Mouse (Mus musculus): Measurements from ENCODE around the gene Ntrk3. TPM values are rescaled to one million over a fixed set of nuclear protein-coding genes. Genes with fewer than 3 reads are reported as not detected.

Gene Ntrk3
- polyA plus RNA-seq, 1 experiment from 2014 or later = 37.4 TPM

DNA sequence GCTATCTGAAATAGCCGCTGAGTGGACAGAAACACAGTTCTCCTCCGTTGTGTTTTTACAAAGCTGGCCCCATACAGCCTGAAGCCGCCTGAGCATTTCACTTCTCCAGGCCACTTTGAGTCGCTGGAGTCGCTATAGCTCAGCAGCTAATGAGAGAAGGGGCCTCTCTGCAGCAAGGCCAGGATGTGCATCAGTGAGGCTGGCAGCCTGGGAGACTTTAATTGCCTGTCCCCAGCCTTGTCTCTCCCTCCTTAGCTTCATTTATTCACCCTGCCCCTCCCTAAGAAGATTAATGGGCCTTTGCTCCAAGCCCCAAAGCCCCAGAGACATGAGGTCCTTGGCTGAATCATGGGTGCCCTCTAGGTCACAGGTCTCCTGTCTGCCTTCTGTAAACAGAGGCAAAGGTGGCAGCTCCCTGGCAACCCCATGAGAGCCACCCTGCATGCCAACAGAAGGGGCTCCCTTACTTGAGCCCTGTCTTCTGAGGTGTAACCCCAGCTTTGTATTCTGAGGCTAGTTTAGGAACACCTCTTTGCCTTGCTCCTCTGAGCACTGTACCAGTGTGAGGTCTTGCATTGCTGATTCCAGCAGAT, 132.2 kb downstream of the Ntrk3 start:
- no peaks in the 10 kb centered on the region for H3K27me3 ChIP-seq (replicated peaks; ENCODE audit: control insufficient read depth, insufficient read depth, low read length)
- H3K9ac ChIP-seq (replicated peaks; ENCODE audit: low read depth, low read length) = no peak overlapping the region
- H3K9me3 ChIP-seq (ENCODE audit: control insufficient read depth, low read length) = no peaks in the 10 kb centered on the region
- 18% methylated on average over 5 of the region's 5 CpGs for WGBS
- no peak overlapping the region for H3K4me2 ChIP-seq (ENCODE audit: low read length)
- ATAC-seq = no peak
- H3K4me3 ChIP-seq (replicated peaks; ENCODE audit: low read length) = no peak overlapping the region
- no peaks in the 10 kb centered on the region for H3K36me3 ChIP-seq (ENCODE audit: control insufficient read depth, insufficient read depth)
- H3K27ac ChIP-seq (ENCODE audit: low read length) = no peak overlapping the region
- no peaks in the 10 kb centered on the region for H3K4me1 ChIP-seq (replicated peaks; ENCODE audit: control insufficient read depth, insufficient read depth, low read length)

DNA sequence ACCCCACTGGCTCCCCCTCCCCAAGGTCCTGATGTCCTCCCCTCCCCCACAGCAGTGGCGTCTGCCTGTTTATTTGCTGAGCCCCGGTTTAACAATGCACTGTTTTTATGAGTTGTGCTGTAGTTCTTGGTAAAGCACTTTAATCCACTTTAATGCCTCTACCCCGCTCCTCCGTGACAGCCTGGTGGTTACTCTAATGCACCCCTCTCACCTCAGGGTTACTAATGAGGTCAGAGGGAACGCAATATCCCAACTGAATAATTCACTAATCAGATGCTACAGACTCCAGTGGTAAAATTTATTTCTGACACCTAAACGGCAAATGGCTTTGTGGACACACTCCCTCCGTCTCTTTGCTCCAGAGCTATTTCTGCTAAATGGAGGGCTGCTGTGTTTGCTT, 133.9 kb downstream of the Ntrk3 start:
- no peaks in the 10 kb centered on the region for H3K9me3 ChIP-seq (ENCODE audit: control insufficient read depth, low read length)
- no peak overlapping the region for H3K9ac ChIP-seq (replicated peaks; ENCODE audit: low read depth, low read length)
- H3K4me3 ChIP-seq (replicated peaks; ENCODE audit: low read length) = no peak overlapping the region
- no peaks in the 10 kb centered on the region for H3K27me3 ChIP-seq (replicated peaks; ENCODE audit: control insufficient read depth, insufficient read depth, low read length)
- no peak for ATAC-seq
- WGBS = 22% methylated on average over 7 of the region's 7 CpGs
- H3K4me2 ChIP-seq (ENCODE audit: low read length) = no peak overlapping the region
- H3K27ac ChIP-seq (ENCODE audit: low read length) = no peak overlapping the region
- H3K4me1 ChIP-seq (replicated peaks; ENCODE audit: control insufficient read depth, insufficient read depth, low read length) = peaks cover 2% of the 10 kb centered on the region; the same call in 1 of the 2 replicates
- H3K36me3 ChIP-seq (ENCODE audit: control insufficient read depth, insufficient read depth) = no peaks in the 10 kb centered on the region

DNA sequence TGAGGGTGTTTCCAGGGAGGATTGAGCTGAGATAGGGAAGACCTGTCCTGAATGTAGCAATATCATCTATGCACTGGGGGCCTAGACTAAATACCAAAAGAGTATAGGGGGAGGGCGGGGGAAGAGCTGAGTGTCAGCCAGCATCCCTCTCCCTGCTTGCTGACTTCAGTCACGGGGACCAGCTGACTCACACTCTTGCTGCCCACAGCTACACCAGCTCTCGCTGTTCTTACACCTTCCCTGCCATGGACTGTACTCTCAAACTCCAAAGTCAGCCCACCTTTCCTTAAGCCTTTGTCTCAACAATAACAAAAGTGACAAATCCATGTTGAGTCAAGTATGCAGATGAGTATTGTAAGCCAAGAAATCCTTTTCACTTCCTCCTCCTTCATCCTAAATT, 136.0 kb downstream of the Ntrk3 start:
- WGBS = 96% methylated on average over 3 of the region's 3 CpGs
- H3K4me3 ChIP-seq (replicated peaks; ENCODE audit: low read length) = no peak overlapping the region
- no peak overlapping the region for H3K9ac ChIP-seq (replicated peaks; ENCODE audit: low read depth, low read length)
- H3K27me3 ChIP-seq (replicated peaks; ENCODE audit: control insufficient read depth, insufficient read depth, low read length) = no peaks in the 10 kb centered on the region
- no peak overlapping the region for H3K4me2 ChIP-seq (ENCODE audit: low read length)
- no peak for ATAC-seq
- peaks cover 22% of the 10 kb centered on the region for H3K4me1 ChIP-seq (replicated peaks; ENCODE audit: control insufficient read depth, insufficient read depth, low read length)
- H3K9me3 ChIP-seq (ENCODE audit: control insufficient read depth, low read length) = no peaks in the 10 kb centered on the region
- H3K27ac ChIP-seq (ENCODE audit: low read length) = no peak overlapping the region
- no peaks in the 10 kb centered on the region for H3K36me3 ChIP-seq (ENCODE audit: control insufficient read depth, insufficient read depth)

DNA sequence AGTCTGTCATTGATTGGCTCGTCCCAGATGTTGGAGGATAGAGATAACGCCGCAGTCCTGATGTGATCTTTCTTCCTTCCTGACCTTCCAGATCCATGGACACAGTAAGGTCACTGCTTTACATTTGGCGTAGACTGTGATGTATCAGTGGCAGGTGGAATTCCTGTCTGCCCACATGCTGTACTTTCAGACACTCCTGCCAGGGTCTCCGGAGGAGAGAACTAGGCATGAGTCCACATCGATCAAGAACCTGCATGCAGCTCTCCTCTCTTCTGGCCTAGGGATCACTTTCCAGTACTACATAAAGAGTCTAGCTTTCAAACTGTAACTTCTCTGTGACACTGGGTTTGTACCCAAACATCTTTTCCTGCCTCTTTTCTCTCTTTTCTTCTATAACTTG, 136.9 kb downstream of the Ntrk3 start:
- no peaks in the 10 kb centered on the region for H3K9me3 ChIP-seq (ENCODE audit: control insufficient read depth, low read length)
- 88% methylated on average over 6 of the region's 6 CpGs for WGBS

DNA sequence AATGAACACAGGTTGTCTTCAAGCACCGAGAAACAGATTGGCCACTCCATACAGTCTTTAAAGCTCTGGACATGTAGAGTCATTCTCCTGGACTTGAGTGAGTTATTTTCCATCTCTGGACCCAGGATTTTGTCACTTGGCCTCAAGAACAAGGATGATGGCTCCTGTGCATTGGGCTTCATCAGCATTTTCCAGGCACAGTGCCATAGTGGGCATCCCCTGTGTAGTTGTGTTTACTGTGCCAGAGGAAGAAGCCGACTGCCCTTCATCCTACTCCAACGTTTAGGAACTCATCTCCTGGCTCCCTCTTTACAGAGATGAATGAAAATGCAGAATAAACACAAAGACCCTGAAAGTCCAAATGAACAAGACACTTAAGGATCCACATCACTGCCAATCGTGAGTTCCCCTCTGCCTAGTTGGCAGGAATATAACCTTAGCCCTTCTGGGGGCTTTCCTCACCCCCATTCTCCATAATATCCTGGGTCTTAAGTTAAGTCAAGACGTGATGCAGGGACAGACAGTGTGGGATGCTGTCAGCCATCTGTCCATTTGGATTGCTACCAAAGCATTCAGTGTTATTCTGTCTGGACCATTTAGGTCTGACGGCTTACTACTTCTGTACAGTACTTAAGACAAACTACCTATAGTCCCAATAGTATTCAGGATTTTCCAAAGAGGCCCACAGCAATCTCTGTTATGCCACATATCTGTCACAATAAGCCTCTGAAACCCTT, 137.7 kb downstream of the Ntrk3 start:
- H3K4me3 ChIP-seq (replicated peaks; ENCODE audit: low read length) = no peak overlapping the region
- no peak overlapping the region for H3K9ac ChIP-seq (replicated peaks; ENCODE audit: low read depth, low read length)
- no peak for ATAC-seq
- H3K27ac ChIP-seq (ENCODE audit: low read length) = no peak overlapping the region
- WGBS = 58% methylated on average over 6 of the region's 6 CpGs
- no peaks in the 10 kb centered on the region for H3K27me3 ChIP-seq (replicated peaks; ENCODE audit: control insufficient read depth, insufficient read depth, low read length)
- no peaks in the 10 kb centered on the region for H3K9me3 ChIP-seq (ENCODE audit: control insufficient read depth, low read length)
- peaks cover 34% of the 10 kb centered on the region for H3K4me1 ChIP-seq (replicated peaks; ENCODE audit: control insufficient read depth, insufficient read depth, low read length)
- no peak overlapping the region for H3K4me2 ChIP-seq (ENCODE audit: low read length)
- H3K36me3 ChIP-seq (ENCODE audit: control insufficient read depth, insufficient read depth) = no peaks in the 10 kb centered on the region

More for the DNA sequence above, 136.9 kb downstream of the Ntrk3 start:
- H3K4me1 ChIP-seq (replicated peaks; ENCODE audit: control insufficient read depth, insufficient read depth, low read length) = peaks cover 31% of the 10 kb centered on the region
- no peak overlapping the region for H3K4me2 ChIP-seq (ENCODE audit: low read length)
- no peak overlapping the region for H3K27ac ChIP-seq (ENCODE audit: low read length)
- no peaks in the 10 kb centered on the region for H3K36me3 ChIP-seq (ENCODE audit: control insufficient read depth, insufficient read depth)
- H3K4me3 ChIP-seq (replicated peaks; ENCODE audit: low read length) = no peak overlapping the region
- H3K27me3 ChIP-seq (replicated peaks; ENCODE audit: control insufficient read depth, insufficient read depth, low read length) = no peaks in the 10 kb centered on the region
- ATAC-seq = no peak
- no peak overlapping the region for H3K9ac ChIP-seq (replicated peaks; ENCODE audit: low read depth, low read length)

DNA sequence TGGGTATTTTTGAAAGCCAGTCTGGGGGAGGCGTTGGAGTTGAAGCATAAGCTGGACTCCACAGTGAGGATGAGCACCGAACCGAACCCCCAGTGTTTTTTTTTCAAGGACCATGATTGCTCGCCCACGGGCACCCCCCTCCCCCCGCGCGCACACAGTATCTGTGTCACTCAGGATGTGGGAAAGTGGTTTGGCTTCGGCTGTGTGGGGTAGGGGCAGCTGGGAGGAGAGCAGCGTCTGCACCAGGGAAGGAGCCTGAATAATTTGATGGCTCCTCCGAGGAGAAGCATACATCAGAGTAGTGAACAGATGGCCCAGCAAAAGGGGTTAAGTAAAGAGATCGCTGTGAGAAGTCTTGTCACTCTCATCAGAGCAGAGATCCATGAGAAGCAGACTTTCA, 139.7 kb downstream of the Ntrk3 start:
- H3K4me2 ChIP-seq (ENCODE audit: low read length) = 0 out of 2 replicates have a peak overlapping the region, but pooled peaks have one; percentile 6
- no peak overlapping the region for H3K4me3 ChIP-seq (replicated peaks; ENCODE audit: low read length)
- peak; percentile 79 for ATAC-seq
- H3K36me3 ChIP-seq (ENCODE audit: control insufficient read depth, insufficient read depth) = no peaks in the 10 kb centered on the region
- WGBS = 27% methylated on average over 12 of the region's 12 CpGs
- peaks cover 34% of the 10 kb centered on the region for H3K4me1 ChIP-seq (replicated peaks; ENCODE audit: control insufficient read depth, insufficient read depth, low read length)
- H3K27ac ChIP-seq (ENCODE audit: low read length) = peak overlapping the region; percentile 46; the same call in 1 of the 2 replicates
- no peaks in the 10 kb centered on the region for H3K27me3 ChIP-seq (replicated peaks; ENCODE audit: control insufficient read depth, insufficient read depth, low read length)
- H3K9ac ChIP-seq (replicated peaks; ENCODE audit: low read depth, low read length) = no peak overlapping the region
- H3K9me3 ChIP-seq (ENCODE audit: control insufficient read depth, low read length) = no peaks in the 10 kb centered on the region

DNA sequence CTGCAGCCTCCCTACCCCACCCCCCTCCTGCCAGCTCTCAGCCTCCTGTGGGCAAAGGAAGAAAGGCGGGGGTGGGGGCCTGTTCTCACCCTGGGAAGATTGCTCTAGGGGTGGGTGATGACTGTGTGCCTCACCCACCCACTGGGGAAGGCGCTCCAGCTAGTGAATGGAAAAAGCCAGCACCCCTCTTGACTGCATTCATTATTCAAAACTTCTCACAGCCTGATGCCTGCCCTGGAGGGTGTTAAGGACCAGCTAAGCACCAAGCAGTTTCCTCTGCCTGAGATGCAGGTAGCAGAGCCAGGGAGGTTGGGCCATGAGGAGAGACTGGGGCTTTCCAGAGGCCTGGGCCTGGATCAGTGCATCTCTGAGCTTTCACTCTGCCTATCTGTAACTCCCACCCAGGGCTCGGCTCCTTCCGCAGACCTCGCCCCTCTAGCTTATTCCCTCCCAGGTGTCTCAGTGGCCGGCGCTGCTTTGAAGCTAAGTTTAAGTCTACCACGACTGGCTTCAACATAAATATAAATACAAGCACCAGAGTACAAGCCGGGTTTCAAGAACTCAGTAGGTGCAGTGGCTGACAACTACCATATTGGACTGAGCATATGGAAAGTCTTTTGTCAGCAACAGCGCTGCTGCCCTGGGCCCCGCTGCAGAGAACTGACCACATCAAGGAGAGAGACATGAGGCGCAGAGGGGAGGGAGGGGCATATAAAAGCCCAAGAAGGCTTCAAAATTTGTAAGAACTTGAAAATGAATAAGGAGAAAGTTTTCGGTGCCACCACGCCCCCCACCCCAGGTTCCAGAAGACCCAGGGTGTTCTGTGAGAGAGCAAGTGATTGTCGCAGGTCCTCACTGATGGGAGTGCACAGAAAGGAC, 140.3 kb downstream of the Ntrk3 start:
- WGBS = 33% methylated on average over 15 of the region's 15 CpGs
- Histone ChIP-seq H3K4me3 (replicated peaks; ENCODE audit: low read length) (no peak overlapping the region), H3K4me2 (ENCODE audit: low read length) (no peak overlapping the region), H3K4me1 (replicated peaks; ENCODE audit: control insufficient read depth, insufficient read depth, low read length) (peaks cover 34% of the 10 kb centered on the region), H3K36me3 (ENCODE audit: control insufficient read depth, insufficient read depth) (no peaks in the 10 kb centered on the region), H3K27ac (ENCODE audit: low read length) (peak overlapping the region; percentile 46; the same call in 1 of the 2 replicates), H3K9ac (replicated peaks; ENCODE audit: low read depth, low read length) (no peak overlapping the region), H3K9me3 (ENCODE audit: control insufficient read depth, low read length) (no peaks in the 10 kb centered on the region), H3K27me3 (replicated peaks; ENCODE audit: control insufficient read depth, insufficient read depth, low read length) (no peaks in the 10 kb centered on the region)
- ATAC-seq = peak; percentile 32; the same call in 1 of the 2 replicates

DNA sequence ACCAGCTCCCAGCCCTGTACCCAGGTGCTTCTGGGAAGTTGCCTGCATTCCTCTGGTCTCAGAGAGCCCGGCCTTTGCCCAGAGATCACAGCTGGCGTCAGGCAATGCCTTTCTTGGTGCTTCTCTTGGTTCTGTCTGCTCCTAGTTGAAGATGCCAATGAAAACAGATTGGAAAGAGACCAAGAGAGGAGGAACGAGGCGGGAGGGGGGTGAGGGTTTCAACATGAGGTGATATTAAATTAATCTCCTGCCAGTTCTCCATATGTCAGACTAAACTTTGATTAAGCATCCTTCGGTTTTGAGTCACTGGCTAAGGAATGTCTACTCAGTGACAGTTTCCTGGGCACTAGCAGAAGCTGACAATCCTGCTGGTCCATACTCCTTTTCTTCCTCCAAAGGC, 141.3 kb downstream of the Ntrk3 start:
- no peak overlapping the region for H3K27ac ChIP-seq (ENCODE audit: low read length)
- H3K4me3 ChIP-seq (replicated peaks; ENCODE audit: low read length) = no peak overlapping the region
- H3K27me3 ChIP-seq (replicated peaks; ENCODE audit: control insufficient read depth, insufficient read depth, low read length) = no peaks in the 10 kb centered on the region
- H3K4me1 ChIP-seq (replicated peaks; ENCODE audit: control insufficient read depth, insufficient read depth, low read length) = peaks cover 34% of the 10 kb centered on the region
- H3K9me3 ChIP-seq (ENCODE audit: control insufficient read depth, low read length) = no peaks in the 10 kb centered on the region
- no peak for ATAC-seq
- H3K9ac ChIP-seq (replicated peaks; ENCODE audit: low read depth, low read length) = no peak overlapping the region
- no peaks in the 10 kb centered on the region for H3K36me3 ChIP-seq (ENCODE audit: control insufficient read depth, insufficient read depth)
- WGBS = 38% methylated on average over 5 of the region's 5 CpGs
- no peak overlapping the region for H3K4me2 ChIP-seq (ENCODE audit: low read length)

DNA sequence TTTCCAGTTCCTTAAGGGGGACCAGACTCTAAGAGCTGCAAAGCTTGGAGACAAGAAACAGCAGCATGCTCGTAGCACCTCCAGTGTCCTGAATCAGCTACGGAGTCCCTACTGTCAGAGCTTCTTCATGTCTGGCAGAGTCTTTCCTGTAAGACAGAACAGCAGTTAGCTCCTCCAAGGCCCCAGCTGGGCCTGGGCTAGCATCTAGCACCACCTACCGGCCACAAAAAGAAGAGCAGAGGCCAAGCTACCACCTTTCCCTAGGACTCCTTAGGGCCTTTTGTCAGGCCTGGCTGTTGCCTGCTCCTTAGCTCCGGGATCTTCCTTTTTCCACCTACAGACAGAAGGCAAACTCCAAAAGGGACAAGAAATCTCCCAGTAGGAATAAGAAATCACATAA, 141.9 kb downstream of the Ntrk3 start:
- Histone ChIP-seq H3K27ac (ENCODE audit: low read length) (no peak overlapping the region), H3K27me3 (replicated peaks; ENCODE audit: control insufficient read depth, insufficient read depth, low read length) (no peaks in the 10 kb centered on the region), H3K4me2 (ENCODE audit: low read length) (no peak overlapping the region), H3K4me1 (replicated peaks; ENCODE audit: control insufficient read depth, insufficient read depth, low read length) (peaks cover 34% of the 10 kb centered on the region), H3K9me3 (ENCODE audit: control insufficient read depth, low read length) (no peaks in the 10 kb centered on the region), H3K9ac (replicated peaks; ENCODE audit: low read depth, low read length) (no peak overlapping the region), H3K36me3 (ENCODE audit: control insufficient read depth, insufficient read depth) (no peaks in the 10 kb centered on the region), H3K4me3 (replicated peaks; ENCODE audit: low read length) (no peak overlapping the region)
- WGBS = 5% methylated on average over 4 of the region's 4 CpGs
- peak; percentile 81 for ATAC-seq

Data from forebrain, embryonic 16.5 days (tissue).